In genomic region chr17:31456723-31457567, GRCm38 (mm10) we compare ENCODE assay signal across 10 mouse cellular contexts.
DNase-seq lines count a peak whose midpoint lies in the region; ATAC-seq and TF ChIP-seq lines count a peak whose summit lies in the region.
"Had no signal": no experiment of that assay in that cellular context is flagged by ENCODE, and none has a peak within 500 bp of the region (broad histone marks: within the 10 kb centered on the region; RNA-seq: fewer than 3 reads in every experiment).

No protein-coding gene starts in this region.

- peak; percentile 25; the same call in 1 of the 2 replicates for ATAC-seq in kidney, embryonic 15.5 days (replicated peaks; ENCODE audit: low FRiP score)
- ATAC-seq in cerebellum, adult (ENCODE audit: insufficient number of reproducible peaks, low FRiP score, low TSS enrichment): peak; percentile 59; the same call in 1 of the 2 replicates
- no peak for ATAC-seq in midbrain, embryonic 16.5 days

- no peak for DNase-seq in kidney, postnatal 36 days
- DNase-seq in gastrocnemius, postnatal 14 days: peak; percentile 61
- DNase-seq in left cerebral cortex, adult 9 months (ENCODE audit: low spot score in 2 of 2): peak; percentile 48 to 65
- DNase-seq in skeletal muscle tissue, adult 2 months (ENCODE audit: low read depth, low spot score): peak; percentile 62
- DNase-seq in kidney, adult 2 months: no peak

- no peak for TF ChIP-seq CTCF in kidney, adult 2 months (conservative IDR thresholded peaks at IDR 0.05; ENCODE audit: insufficient read depth, insufficient read length, low read depth, low read length)

- intact Hi-C loops in gastrocnemius, postnatal 14 days (cut with DNase I; ENCODE audit: low total_unique reads): no loop called here

- 61% methylated on average over 18 of the region's 18 CpGs for WGBS in kidney, embryonic 15.5 days
- 82% methylated on average over 18 of the region's 18 CpGs for WGBS in midbrain, embryonic 16.5 days
- 60% methylated on average over 18 of the region's 18 CpGs for WGBS in kidney, adult 2 months

- no peak overlapping the region for H3K9ac ChIP-seq in kidney, embryonic 15.5 days
- no peak overlapping the region for H3K9ac ChIP-seq in midbrain, embryonic 16.5 days (ENCODE audit: low read depth, low read length)
- H3K9ac ChIP-seq: heart, embryonic 15.5 days; neural tube, embryonic 13.5 days had no signal

- TF ChIP-seq POLR2A in kidney, adult 2 months (IDR thresholded peaks at IDR 0.05; ENCODE audit: low read depth, low read length): no peak

- H3K4me2 ChIP-seq in kidney, embryonic 15.5 days: no peak overlapping the region
- no peak overlapping the region for H3K4me2 ChIP-seq in midbrain, embryonic 16.5 days (ENCODE audit: low read length)
- H3K4me2 ChIP-seq: heart, embryonic 15.5 days; neural tube, embryonic 13.5 days had no signal

- peaks cover 20% of the 10 kb centered on the region for H3K4me1 ChIP-seq in kidney, embryonic 15.5 days
- H3K4me1 ChIP-seq in midbrain, embryonic 16.5 days (ENCODE audit: control insufficient read depth, insufficient read depth, low read length): no peaks in the 10 kb centered on the region
- no peaks in the 10 kb centered on the region for H3K4me1 ChIP-seq in kidney, adult 2 months (ENCODE audit: control insufficient read depth, insufficient read depth, low read length)

- H3K27ac ChIP-seq in kidney, embryonic 15.5 days: no peak overlapping the region
- no peak overlapping the region for H3K27ac ChIP-seq in midbrain, embryonic 16.5 days (ENCODE audit: low read length)
- no peak overlapping the region for H3K27ac ChIP-seq in kidney, adult 2 months (ENCODE audit: insufficient read depth, low read depth, low read length)
- H3K27ac ChIP-seq: heart, embryonic 15.5 days; neural tube, embryonic 13.5 days had no signal

- H3K9me3 ChIP-seq in kidney, embryonic 15.5 days (replicated peaks): no peaks in the 10 kb centered on the region
- H3K9me3 ChIP-seq in midbrain, embryonic 16.5 days (replicated peaks; ENCODE audit: control insufficient read depth, low read length, poor library complexity, severe bottlenecking): no peaks in the 10 kb centered on the region
- H3K9me3 ChIP-seq: heart, embryonic 15.5 days; neural tube, embryonic 13.5 days had no signal

- no peaks in the 10 kb centered on the region for H3K27me3 ChIP-seq in kidney, embryonic 15.5 days
- no peaks in the 10 kb centered on the region for H3K27me3 ChIP-seq in midbrain, embryonic 16.5 days (ENCODE audit: control insufficient read depth, insufficient read depth, low read depth, low read length)
- no peaks in the 10 kb centered on the region for H3K27me3 ChIP-seq in kidney, adult 2 months (replicated peaks; ENCODE audit: control insufficient read depth, insufficient read depth, low read length)
- H3K27me3 ChIP-seq: heart, embryonic 15.5 days; neural tube, embryonic 13.5 days had no signal

- H3K4me3 ChIP-seq in kidney, embryonic 15.5 days (replicated peaks): no peak overlapping the region
- no peak overlapping the region for H3K4me3 ChIP-seq in midbrain, embryonic 16.5 days (ENCODE audit: low read depth, low read length)
- no peak overlapping the region for H3K4me3 ChIP-seq in kidney, adult 2 months (ENCODE audit: insufficient read depth, low read depth, low read length)
- H3K4me3 ChIP-seq: heart, embryonic 15.5 days; neural tube, embryonic 13.5 days had no signal

- H3K36me3 ChIP-seq in kidney, embryonic 15.5 days: peaks cover 43% of the 10 kb centered on the region
- H3K36me3 ChIP-seq in midbrain, embryonic 16.5 days (ENCODE audit: control insufficient read depth, insufficient read depth, low read length): peaks cover 23% of the 10 kb centered on the region
- no peaks in the 10 kb centered on the region for H3K36me3 ChIP-seq in kidney, adult 2 months (ENCODE audit: control insufficient read depth, insufficient read depth, low read length)
- H3K36me3 ChIP-seq: heart, embryonic 15.5 days had no signal

Comparison
In these comparisons a context has a peak if more than half of its experiments do, and no peak if none do; other contexts are left out.
1. DNase-seq: peak in gastrocnemius, postnatal 14 days (single experiment), left cerebral cortex, adult 9 months (2 of 2) and skeletal muscle tissue, adult 2 months (single experiment); none in kidney, postnatal 36 days (0 of 2) and kidney, adult 2 months (single experiment).